Mouse (Mus musculus) layer of hippocampus, adult 11-12 months (tissue): ENCODE data around the gene Olfr620.

Experiments
- DNase-seq: peaks from one replicate; pipeline ENCODE4 v3.0.0; 2022; ENCODE audit warnings: low spot score

Olfr620 gene

GRCm38 (mm10) chr7:103612434-103612833 is at the start of gene Olfr620:
TSS of gene Olfr620 (minus strand) at chr7:103612534.
- DNase-seq = no peak

- DNase-seq = no peak
Observed at GRCm38 (mm10) chr7:103644070-103644469, 31.7 kb upstream of the Olfr620 start.

- DNase-seq = no peak
Observed at GRCm38 (mm10) chr7:103642602-103643001, 30.3 kb upstream of the Olfr620 start, which contains the start of gene Olfr622. TSS of gene Olfr622 (minus strand) at chr7:103642702.

- no peak for DNase-seq
Observed at GRCm38 (mm10) chr7:103636795-103637194, 24.5 kb upstream of the Olfr620 start.

GRCm38 (mm10) chr7:103607425-103607824 is 4.9 kb downstream of the Olfr620 start:
- no peak for DNase-seq

GRCm38 (mm10) chr7:103600275-103600674 is 12.1 kb downstream of the Olfr620 start, which contains the start of gene Olfr619:
TSS of gene Olfr619 (plus strand) at chr7:103600575.
- DNase-seq = no peak

GRCm38 (mm10) chr7:103589803-103590202 is 22.5 kb downstream of the Olfr620 start, which contains the start of gene Olfr618:
TSS of gene Olfr618 (plus strand) at chr7:103590103.
- DNase-seq = no peak

GRCm38 (mm10) chr7:103572761-103573160 is 39.6 kb downstream of the Olfr620 start, which contains the start of gene Olfr617:
TSS of gene Olfr617 (plus strand) at chr7:103573061.
- DNase-seq = no peak

GRCm38 (mm10) chr7:103569043-103569442 is 43.3 kb downstream of the Olfr620 start, which contains the start of gene Olfr616:
TSS of gene Olfr616 (minus strand) at chr7:103569143.
- DNase-seq = no peak

GRCm38 (mm10) chr7:103555779-103556178 is 56.6 kb downstream of the Olfr620 start, which contains the start of gene Olfr615:
TSS of gene Olfr615 (plus strand) at chr7:103556079.
- no peak for DNase-seq
